Mouse (Mus musculus) stomach, postnatal 0 days (tissue): ENCODE results near the gene Dagla.

ENCODE experiments used
- CTCF ChIP-seq: IDR thresholded peaks from 2 replicates; pipeline ENCODE4 v1.5.1; 2016; ENCODE audit warnings: antibody characterized with exemption, low read depth, mild to moderate bottlenecking, moderate library complexity
- EP300 ChIP-seq: optimal IDR thresholded peaks from 2 replicates; pipeline ENCODE3; 2016; ENCODE audit warnings: antibody characterized with exemption

DNA sequence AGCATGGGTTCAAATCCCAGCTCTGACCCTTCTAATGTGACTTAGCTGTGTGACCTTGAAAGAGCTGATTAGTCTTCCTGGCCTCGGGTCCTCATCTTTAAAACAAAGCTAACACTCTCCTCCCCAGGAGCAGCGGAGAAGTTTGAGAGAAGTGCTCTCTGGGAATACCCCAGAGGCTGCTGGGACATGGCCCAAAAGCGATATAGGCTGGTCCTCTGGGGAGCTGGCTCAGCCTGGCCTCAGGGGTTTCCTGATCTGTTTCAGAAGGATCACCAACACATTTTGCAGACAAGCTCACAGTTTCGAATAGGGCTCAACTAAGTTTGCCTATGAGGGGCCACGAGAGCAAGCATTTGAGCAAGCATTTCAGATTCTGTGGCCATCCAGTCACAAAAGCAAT, 34.3 kb downstream of the Dagla start:
- TF ChIP-seq CTCF: no peak
- TF ChIP-seq EP300: no peak
